18 mouse cellular contexts compared by ENCODE assay signal in the genomic region with DNA sequence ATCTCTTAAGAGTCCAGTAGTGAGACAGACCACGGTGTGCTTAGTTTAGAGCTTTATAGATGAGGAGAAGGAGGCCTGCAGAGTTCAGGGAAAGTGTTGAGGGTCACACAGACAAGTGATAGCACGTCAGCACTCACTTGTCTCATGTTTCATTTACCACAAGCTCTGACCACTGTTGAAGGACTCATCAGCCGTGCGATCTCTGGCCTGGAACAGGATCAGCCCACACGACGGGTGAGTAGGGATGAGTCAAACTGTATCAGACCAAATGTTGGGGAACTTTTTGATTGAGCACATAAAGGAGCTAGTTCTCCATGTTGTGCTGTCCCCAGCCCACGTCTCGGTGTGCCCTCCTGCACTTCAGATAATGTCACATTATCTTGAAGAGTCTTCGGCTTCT. TPM values are rescaled to one million over a fixed set of nuclear protein-coding genes. Genes with fewer than 3 reads are reported as not detected.
DNase-seq lines count a peak whose midpoint lies in the region; ATAC-seq and TF ChIP-seq lines count a peak whose summit lies in the region.
"Had no signal": no experiment of that assay in that cellular context is flagged by ENCODE, and none has a peak within 500 bp of the region (broad histone marks: within the 10 kb centered on the region; RNA-seq: fewer than 3 reads in every experiment).

No protein-coding gene starts in this region.

- no peak for ATAC-seq in heart, embryonic 15.5 days (replicated peaks; ENCODE audit: insufficient number of reproducible peaks, insufficient read depth, low FRiP score, low read depth)
- ATAC-seq in stomach, embryonic 15.5 days (ENCODE audit: insufficient read depth, low FRiP score, low read depth): no peak
- ATAC-seq in stomach, postnatal 0 days (ENCODE audit: low FRiP score, low TSS enrichment): no peak
- ATAC-seq in embryonic facial prominence, embryonic 15.5 days (ENCODE audit: insufficient number of reproducible peaks, low FRiP score, low TSS enrichment, low read depth): no peak
- no peak for ATAC-seq in neural tube, embryonic 15.5 days (ENCODE audit: low FRiP score)
- ATAC-seq: activated CD4-positive, CD25-positive, alpha-beta regulatory T cell, adult 4 months had no signal

- no peak for TF ChIP-seq CTCF in stomach, postnatal 0 days (IDR thresholded peaks at IDR 0.05; ENCODE audit: low read depth)

- no peaks in the 10 kb centered on the region for H3K9me3 ChIP-seq in heart, embryonic 15.5 days (replicated peaks)
- no peaks in the 10 kb centered on the region for H3K9me3 ChIP-seq in heart, embryonic 10.5 days
- no peaks in the 10 kb centered on the region for H3K9me3 ChIP-seq in stomach, embryonic 15.5 days
- H3K9me3 ChIP-seq in stomach, postnatal 0 days (ENCODE audit: control insufficient read depth, low read length): no peaks in the 10 kb centered on the region
- H3K9me3 ChIP-seq in embryonic facial prominence, embryonic 15.5 days (replicated peaks): no peaks in the 10 kb centered on the region
- no peaks in the 10 kb centered on the region for H3K9me3 ChIP-seq in neural tube, embryonic 15.5 days (replicated peaks)
- H3K9me3 ChIP-seq: lung, embryonic 15.5 days had no signal

- H3K9ac ChIP-seq in heart, embryonic 15.5 days: no peak overlapping the region
- H3K9ac ChIP-seq in stomach, embryonic 15.5 days: no peak overlapping the region
- no peak overlapping the region for H3K9ac ChIP-seq in stomach, postnatal 0 days (ENCODE audit: low read length)
- H3K9ac ChIP-seq in embryonic facial prominence, embryonic 15.5 days: no peak overlapping the region
- H3K9ac ChIP-seq in neural tube, embryonic 15.5 days (replicated peaks): no peak overlapping the region

- WGBS in heart, embryonic 15.5 days: 61% methylated on average over 9 of the region's 9 CpGs
- WGBS in heart, embryonic 10.5 days: 74% methylated on average over 9 of the region's 9 CpGs
- WGBS in stomach, embryonic 15.5 days: 82% methylated on average over 9 of the region's 9 CpGs
- WGBS in stomach, postnatal 0 days: 83% methylated on average over 9 of the region's 9 CpGs
- WGBS in embryonic facial prominence, embryonic 15.5 days: 83% methylated on average over 9 of the region's 9 CpGs
- WGBS in neural tube, embryonic 15.5 days: 94% methylated on average over 9 of the region's 9 CpGs

- peaks cover 14% of the 10 kb centered on the region for H3K27me3 ChIP-seq in heart, embryonic 15.5 days
- peaks cover 22% of the 10 kb centered on the region for H3K27me3 ChIP-seq in heart, embryonic 10.5 days (ENCODE audit: insufficient read depth, poor library complexity, severe bottlenecking)
- peaks cover 11% of the 10 kb centered on the region; the same call in 1 of the 2 replicates for H3K27me3 ChIP-seq in stomach, embryonic 15.5 days (replicated peaks)
- H3K27me3 ChIP-seq in stomach, postnatal 0 days (ENCODE audit: control insufficient read depth, insufficient read depth, low read length): no peaks in the 10 kb centered on the region
- H3K27me3 ChIP-seq in embryonic facial prominence, embryonic 15.5 days: peaks cover 16% of the 10 kb centered on the region
- H3K27me3 ChIP-seq in neural tube, embryonic 15.5 days (replicated peaks): peaks cover 15% of the 10 kb centered on the region

- peaks cover 13% of the 10 kb centered on the region for H3K4me1 ChIP-seq in heart, embryonic 15.5 days (replicated peaks)
- H3K4me1 ChIP-seq in heart, embryonic 10.5 days: peaks cover 23% of the 10 kb centered on the region
- peaks cover 7% of the 10 kb centered on the region for H3K4me1 ChIP-seq in stomach, embryonic 15.5 days
- no peaks in the 10 kb centered on the region; the same call in 1 of the 2 replicates for H3K4me1 ChIP-seq in stomach, postnatal 0 days (replicated peaks; ENCODE audit: control insufficient read depth, insufficient read depth)
- peaks cover 14% of the 10 kb centered on the region for H3K4me1 ChIP-seq in embryonic facial prominence, embryonic 15.5 days
- H3K4me1 ChIP-seq in neural tube, embryonic 15.5 days: peaks cover 17% of the 10 kb centered on the region

- H3K36me3 ChIP-seq in heart, embryonic 15.5 days: peaks cover 45% of the 10 kb centered on the region
- H3K36me3 ChIP-seq in heart, embryonic 10.5 days: peaks cover 47% of the 10 kb centered on the region
- peaks cover 28% of the 10 kb centered on the region for H3K36me3 ChIP-seq in stomach, embryonic 15.5 days
- peaks cover 16% of the 10 kb centered on the region for H3K36me3 ChIP-seq in stomach, postnatal 0 days (ENCODE audit: control insufficient read depth, insufficient read depth, low read length)
- H3K36me3 ChIP-seq in embryonic facial prominence, embryonic 15.5 days: peaks cover 47% of the 10 kb centered on the region
- peaks cover 40% of the 10 kb centered on the region for H3K36me3 ChIP-seq in neural tube, embryonic 15.5 days

- H3K27ac ChIP-seq in heart, embryonic 15.5 days: no peak overlapping the region
- no peak overlapping the region for H3K27ac ChIP-seq in heart, embryonic 10.5 days
- H3K27ac ChIP-seq in stomach, embryonic 15.5 days: no peak overlapping the region
- H3K27ac ChIP-seq in stomach, postnatal 0 days (replicated peaks): no peak overlapping the region
- no peak overlapping the region for H3K27ac ChIP-seq in embryonic facial prominence, embryonic 15.5 days (replicated peaks)
- H3K27ac ChIP-seq in neural tube, embryonic 15.5 days (replicated peaks): no peak overlapping the region
- H3K27ac ChIP-seq: left cerebral cortex, adult 2 months had no signal

- H3K4me2 ChIP-seq in heart, embryonic 15.5 days: 0 out of 2 replicates have a peak overlapping the region, but pooled peaks have one; percentile 89
- 0 out of 2 replicates have a peak overlapping the region, but pooled peaks have one; percentile 73 for H3K4me2 ChIP-seq in stomach, embryonic 15.5 days
- no peak overlapping the region for H3K4me2 ChIP-seq in stomach, postnatal 0 days (replicated peaks; ENCODE audit: low read depth)
- peak overlapping the region; percentile 80; the same call in 1 of the 2 replicates for H3K4me2 ChIP-seq in embryonic facial prominence, embryonic 15.5 days (replicated peaks)
- H3K4me2 ChIP-seq in neural tube, embryonic 15.5 days: peak overlapping the region; percentile 95; the same call in 1 of the 2 replicates

- TF ChIP-seq EP300 in stomach, postnatal 0 days (optimal IDR thresholded peaks at IDR 0.05): no peak

- no peak for DNase-seq in heart, embryonic 10.5 days (ENCODE audit: low spot score)
- DNase-seq in stomach, postnatal 0 days (ENCODE audit: low spot score): no peak
- no peak for DNase-seq in layer of hippocampus, adult 11-12 months (ENCODE audit: low spot score)
- no peak for DNase-seq in adrenal gland, adult 18-20 months (ENCODE audit: low spot score in 2 of 2)
- DNase-seq: cerebellum, adult 9-11 months; heart, adult 18-20 months; kidney, adult 18-20 months had no signal

- 0 out of 2 replicates have a peak overlapping the region, but pooled peaks have one; percentile 97 for H3K4me3 ChIP-seq in heart, embryonic 15.5 days
- no peak overlapping the region for H3K4me3 ChIP-seq in heart, embryonic 10.5 days
- H3K4me3 ChIP-seq in stomach, embryonic 15.5 days (replicated peaks): no peak overlapping the region
- H3K4me3 ChIP-seq in stomach, postnatal 0 days (ENCODE audit: low read depth, low read length): no peak overlapping the region
- H3K4me3 ChIP-seq in embryonic facial prominence, embryonic 15.5 days (replicated peaks): peak overlapping the region; percentile 89; the same call in 1 of the 2 replicates
- peak overlapping the region; percentile 80; the same call in 1 of the 2 replicates for H3K4me3 ChIP-seq in neural tube, embryonic 15.5 days (replicated peaks)

RNA-seq across cellular contexts. Expression of gene Zpr1, which starts 1.6 kb away (rescaled TPM):
- 32.8 and 39.6 TPM in 2 replicates for polyA plus RNA-seq in heart, embryonic 15.5 days (2015; fragmentation: Nextera tagmentation; extraction: Ambion mirVana)
- 47.6 and 62.5 TPM in 2 replicates for polyA plus RNA-seq in heart, embryonic 10.5 days (2016; fragmentation: Nextera tagmentation; extraction: Ambion mirVana)
- polyA plus RNA-seq in stomach, embryonic 15.5 days (2015; fragmentation: Nextera tagmentation; extraction: Ambion mirVana): 52.2 and 55.9 TPM in 2 replicates
- polyA plus RNA-seq in stomach, postnatal 0 days (2015; fragmentation: Nextera tagmentation; extraction: Ambion mirVana): 30.8 and 32.6 TPM in 2 replicates
- polyA plus RNA-seq in embryonic facial prominence, embryonic 15.5 days (2015; fragmentation: Nextera tagmentation; extraction: Ambion mirVana): 55.8 and 57.4 TPM in 2 replicates
- polyA plus RNA-seq in neural tube, embryonic 15.5 days (2015; fragmentation: Nextera tagmentation; extraction: Ambion mirVana): 56.5 and 57.1 TPM in 2 replicates
- total RNA-seq in adrenal gland, adult 18-20 months (2021): 10 to 100 TPM; 40.2 to 61.8 TPM

RNA-seq across cellular contexts. Expression of gene Apoa5, which starts 6.1 kb away (rescaled TPM):
- not detected in 2 replicates for polyA plus RNA-seq in heart, embryonic 15.5 days (2015; fragmentation: Nextera tagmentation; extraction: Ambion mirVana)
- 0.23 TPM in 1 of 2 replicates, not detected in the other for polyA plus RNA-seq in heart, embryonic 10.5 days (2016; fragmentation: Nextera tagmentation; extraction: Ambion mirVana)
- 0.17 and 0.26 TPM in 2 replicates for polyA plus RNA-seq in stomach, embryonic 15.5 days (2015; fragmentation: Nextera tagmentation; extraction: Ambion mirVana)
- 0.47 and 1.0 TPM in 2 replicates for polyA plus RNA-seq in stomach, postnatal 0 days (2015; fragmentation: Nextera tagmentation; extraction: Ambion mirVana)
- not detected in 2 replicates for polyA plus RNA-seq in embryonic facial prominence, embryonic 15.5 days (2015; fragmentation: Nextera tagmentation; extraction: Ambion mirVana)
- polyA plus RNA-seq in neural tube, embryonic 15.5 days (2015; fragmentation: Nextera tagmentation; extraction: Ambion mirVana): not detected in 2 replicates
- under 1 TPM in 1 of 2 experiments, not detected in 1; 0.36 TPM for total RNA-seq in adrenal gland, adult 18-20 months (2021)
- total RNA-seq: heart, adult 18-20 months; hematopoietic stem cell, adult 5-6 weeks; left cerebral cortex, adult 2 months; neutrophil, adult 5-6 weeks had no signal
- polyA plus RNA-seq: activated CD4-positive, CD25-positive, alpha-beta regulatory T cell, adult 4 months; embryonic facial prominence, embryonic 11.5 days; lung, embryonic 15.5 days had no signal

RNA-seq across cellular contexts. Expression of gene Bud13, which starts 8.3 kb away (rescaled TPM):
- polyA plus RNA-seq in heart, embryonic 15.5 days (2015; fragmentation: Nextera tagmentation; extraction: Ambion mirVana): 11.5 and 14.6 TPM in 2 replicates
- 16.8 and 22.8 TPM in 2 replicates for polyA plus RNA-seq in heart, embryonic 10.5 days (2016; fragmentation: Nextera tagmentation; extraction: Ambion mirVana)
- polyA plus RNA-seq in stomach, embryonic 15.5 days (2015; fragmentation: Nextera tagmentation; extraction: Ambion mirVana): 18.8 and 19.7 TPM in 2 replicates
- polyA plus RNA-seq in stomach, postnatal 0 days (2015; fragmentation: Nextera tagmentation; extraction: Ambion mirVana): 7.6 and 8.8 TPM in 2 replicates
- 23.0 and 24.6 TPM in 2 replicates for polyA plus RNA-seq in embryonic facial prominence, embryonic 15.5 days (2015; fragmentation: Nextera tagmentation; extraction: Ambion mirVana)
- polyA plus RNA-seq in neural tube, embryonic 15.5 days (2015; fragmentation: Nextera tagmentation; extraction: Ambion mirVana): 14.5 and 16.4 TPM in 2 replicates
- 10 to 100 TPM in 1 of 2 experiments, 1 to 10 TPM in 1; 9.6 to 11.1 TPM for total RNA-seq in adrenal gland, adult 18-20 months (2021)

RNA-seq across cellular contexts. Expression of gene Apoa4, which starts 34.0 kb away (rescaled TPM):
- polyA plus RNA-seq in heart, embryonic 15.5 days (2015; fragmentation: Nextera tagmentation; extraction: Ambion mirVana): 0.13 TPM in 1 of 2 replicates, not detected in the other
- 0.07 and 1.2 TPM in 2 replicates for polyA plus RNA-seq in heart, embryonic 10.5 days (2016; fragmentation: Nextera tagmentation; extraction: Ambion mirVana)
- polyA plus RNA-seq in stomach, embryonic 15.5 days (2015; fragmentation: Nextera tagmentation; extraction: Ambion mirVana): 86.6 and 91.9 TPM in 2 replicates
- 13.7 and 20.3 TPM in 2 replicates for polyA plus RNA-seq in stomach, postnatal 0 days (2015; fragmentation: Nextera tagmentation; extraction: Ambion mirVana)
- polyA plus RNA-seq in embryonic facial prominence, embryonic 15.5 days (2015; fragmentation: Nextera tagmentation; extraction: Ambion mirVana): 0.12 and 0.43 TPM in 2 replicates
- 1.3 TPM in 1 of 2 replicates, not detected in the other for polyA plus RNA-seq in neural tube, embryonic 15.5 days (2015; fragmentation: Nextera tagmentation; extraction: Ambion mirVana)
- total RNA-seq in adrenal gland, adult 18-20 months (2021): under 1 TPM in 1 of 2 experiments, not detected in 1; 0.17 TPM
- total RNA-seq: heart, adult 18-20 months; hematopoietic stem cell, adult 5-6 weeks; left cerebral cortex, adult 2 months; neutrophil, adult 5-6 weeks had no signal
- polyA plus RNA-seq: activated CD4-positive, CD25-positive, alpha-beta regulatory T cell, adult 4 months; embryonic facial prominence, embryonic 11.5 days; midbrain, embryonic 11.5 days had no signal

RNA-seq across cellular contexts. Expression of gene Apoc3, which starts 39.1 kb away (rescaled TPM):
- polyA plus RNA-seq in heart, embryonic 15.5 days (2015; fragmentation: Nextera tagmentation; extraction: Ambion mirVana): 0.36 TPM in 1 of 2 replicates, not detected in the other
- polyA plus RNA-seq in heart, embryonic 10.5 days (2016; fragmentation: Nextera tagmentation; extraction: Ambion mirVana): not detected in 2 replicates
- 46.5 and 53.1 TPM in 2 replicates for polyA plus RNA-seq in stomach, embryonic 15.5 days (2015; fragmentation: Nextera tagmentation; extraction: Ambion mirVana)
- 0.58 and 1.2 TPM in 2 replicates for polyA plus RNA-seq in stomach, postnatal 0 days (2015; fragmentation: Nextera tagmentation; extraction: Ambion mirVana)
- polyA plus RNA-seq in embryonic facial prominence, embryonic 15.5 days (2015; fragmentation: Nextera tagmentation; extraction: Ambion mirVana): not detected in 2 replicates
- 0.77 TPM in 1 of 2 replicates, not detected in the other for polyA plus RNA-seq in neural tube, embryonic 15.5 days (2015; fragmentation: Nextera tagmentation; extraction: Ambion mirVana)
- 1 to 10 TPM; 7.9 to 8.0 TPM for total RNA-seq in adrenal gland, adult 18-20 months (2021)
- total RNA-seq: hematopoietic stem cell, adult 5-6 weeks; neutrophil, adult 5-6 weeks had no signal
- polyA plus RNA-seq: activated CD4-positive, CD25-positive, alpha-beta regulatory T cell, adult 4 months; embryonic facial prominence, embryonic 11.5 days; lung, embryonic 15.5 days; midbrain, embryonic 11.5 days had no signal

Comparison
In these comparisons a context has a peak if more than half of its experiments do, and no peak if none do; other contexts are left out.
1. H3K4me3 ChIP-seq: peak in heart, embryonic 15.5 days (single experiment), embryonic facial prominence, embryonic 15.5 days (single experiment) and neural tube, embryonic 15.5 days (single experiment); none in heart, embryonic 10.5 days (single experiment), stomach, embryonic 15.5 days (single experiment) and stomach, postnatal 0 days (single experiment).